Mouse (Mus musculus) monocyte, adult 2 months (primary cell): ENCODE measurements at regions not wholly inside any gene's neighbourhood (a gene's known extent, or its start where the extent isn't known, plus 50 kb on each side); places are given as distances from the start of the nearest gene placed in this dataset.
"Not testable (repeated sequence)": the region's sequence is repeated elsewhere in the genome, so short reads cannot be mapped to it uniquely, and the experiment has no call there.

Experiments used
- DNase-seq, 2 experiments: peaks; one replicate each; pipeline ENCODE4 v3.0.0; 2022; ENCODE audit warnings: low spot score in 2 of 2, low read depth in 1 of 2

GRCm38 (mm10) chr8:114030141-114030540, 103.2 kb upstream of the Nudt7 start:
- DNase-seq, result not testable (repeated sequence)

GRCm38 (mm10) chr8:114052426-114052825, 80.9 kb upstream of the Nudt7 start:
- DNase-seq, result no peak

- no peak for DNase-seq
Measured at GRCm38 (mm10) chr8:114063566-114063965, 69.8 kb upstream of the Nudt7 start.

GRCm38 (mm10) chr8:114072330-114072729, 61.0 kb upstream of the Nudt7 start:
- DNase-seq, result no peak

- DNase-seq, result peak in 1 of 2 experiments; percentile 1
Measured at GRCm38 (mm10) chr8:114074122-114074521, 59.2 kb upstream of the Nudt7 start.

- DNase-seq, result no peak
Measured at GRCm38 (mm10) chr8:114076701-114077100, 56.7 kb upstream of the Nudt7 start.

GRCm38 (mm10) chr8:114081049-114081756, 52.2 kb upstream of the Nudt7 start:
- no peak for DNase-seq

GRCm38 (mm10) chr8:114081757-114082059, 51.6 kb upstream of the Nudt7 start:
- no peak for DNase-seq
